Mouse (Mus musculus) intestine, postnatal 0 days (tissue): Measurements from ENCODE around the gene Hand2. TPM values are rescaled to one million over a fixed set of nuclear protein-coding genes. Genes with fewer than 3 reads are reported as not detected.

Source experiments
- ATAC-seq: fragments of 200-750 bp; cut with Nextera tagmentation; 2 replicates; pipeline ENCODE4 v1.8.0; 2017; ENCODE audit warnings: mild to moderate bottlenecking, moderate TSS enrichment, moderate library complexity
- H3K27ac ChIP-seq: fragments of 300-500 bp; sonication (generic); 2 replicates; pipeline ENCODE4 v1.5.1; 2014; ENCODE audit warnings: mild to moderate bottlenecking, low read depth, low read length, moderate library complexity
- H3K27me3 ChIP-seq: fragments of 300-500 bp; sonication (generic); replicated peaks from 2 replicates; pipeline ENCODE4 v1.6.1; 2014; ENCODE audit warnings: low read length, mixed read lengths; ENCODE audit not compliant: control insufficient read depth, insufficient read depth
- H3K36me3 ChIP-seq: fragments of 300-500 bp; sonication (generic); 2 replicates; pipeline ENCODE4 v1.6.1; 2014; ENCODE audit warnings: mild to moderate bottlenecking, moderate library complexity; ENCODE audit not compliant: control insufficient read depth, insufficient read depth
- H3K4me1 ChIP-seq: fragments of 300-500 bp; sonication (generic); replicated peaks from 2 replicates; pipeline ENCODE4 v1.6.1; 2014; ENCODE audit warnings: antibody characterized with exemption, low read length, mixed read lengths; ENCODE audit not compliant: control insufficient read depth, insufficient read depth
- H3K4me2 ChIP-seq: fragments of 300-500 bp; sonication (generic); replicated peaks from 2 replicates; pipeline ENCODE4 v1.6.1; 2014; ENCODE audit warnings: low read depth, mild to moderate bottlenecking, moderate library complexity
- H3K4me3 ChIP-seq: fragments of 300-500 bp; sonication (generic); 2 replicates; pipeline ENCODE4 v1.5.1; 2014; ENCODE audit warnings: low read depth, low read length
- H3K9ac ChIP-seq: fragments of 300-500 bp; sonication (generic); 2 replicates; pipeline ENCODE4 v1.6.1; 2014; ENCODE audit warnings: mild to moderate bottlenecking, low read depth, low read length
- H3K9me3 ChIP-seq: fragments of 300-500 bp; sonication (generic); 2 replicates; pipeline ENCODE4 v1.6.1; 2016; ENCODE audit warnings: mixed run types; ENCODE audit not compliant: control insufficient read depth
- CTCF ChIP-seq: sonication (generic); IDR thresholded peaks from 2 replicates; pipeline ENCODE4 v1.5.1; 2016; ENCODE audit warnings: low read depth, mild to moderate bottlenecking, control low read depth, antibody characterized with exemption, moderate library complexity
- WGBS: fragments of 180-500 bp; shearing (Covaris S2); extraction: QIAGEN DNeasy Blood & Tissue Kit; methylation state at CpG from one replicate; pipeline ENCODE4 v1.1.7; 2014; 5-methylcytosine and 5-hydroxymethylcytosine counted together
- polyA plus RNA-seq: library from polyadenylated mRNA; unstranded; fragments of >200 nt; fragmentation: Nextera tagmentation; extraction: Ambion mirVana; gene quantifications from 2 replicates; pipeline ENCODE4 v1.2.1, GENCODE M21; 2015

The Hand2 gene
- polyA plus RNA-seq, 1 experiment from 2014 or later, result 3.5 TPM

GRCm38 (mm10) chr8:57340840-57341540 lies 20.2 kb downstream of the Hand2 start:
- WGBS, result 9% methylated on average over 41 of the region's 41 CpGs
- Histone ChIP-seq H3K27ac (no peak overlapping the region), H3K9me3 (no peaks in the 10 kb centered on the region), H3K4me1 (no peaks in the 10 kb centered on the region), H3K9ac (0 out of 2 replicates have a peak overlapping the region, but pooled peaks have one; percentile 26), H3K4me2 (peak overlapping the region; percentile 49), H3K4me3 (no peak overlapping the region), H3K36me3 (no peaks in the 10 kb centered on the region), H3K27me3 (peaks cover 87% of the 10 kb centered on the region)
- TF ChIP-seq CTCF, result no peak
- ATAC-seq, result no peak

DNA sequence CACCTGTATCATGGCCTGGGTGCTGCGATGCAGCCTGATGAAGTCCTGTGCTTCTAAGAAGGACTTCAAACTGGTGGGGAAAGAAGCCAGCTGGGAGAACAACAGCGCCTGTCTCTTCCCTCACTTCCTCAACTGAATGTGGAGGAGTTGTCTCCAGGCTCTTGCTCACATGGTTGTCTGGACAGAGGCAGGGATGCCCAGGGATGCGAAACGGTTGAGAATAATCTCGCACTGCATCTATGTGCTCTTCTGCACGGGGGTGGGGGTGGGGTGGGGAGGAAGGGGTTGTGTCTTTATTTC lies 20.7 kb downstream of the Hand2 start:
- Histone ChIP-seq H3K9ac (no peak overlapping the region), H3K27me3 (peaks cover 90% of the 10 kb centered on the region), H3K27ac (no peak overlapping the region), H3K36me3 (no peaks in the 10 kb centered on the region), H3K9me3 (no peaks in the 10 kb centered on the region), H3K4me1 (no peaks in the 10 kb centered on the region), H3K4me2 (no peak overlapping the region; the same call in 1 of the 2 replicates), H3K4me3 (no peak overlapping the region)
- no peak for TF ChIP-seq CTCF
- no peak for ATAC-seq
- 14% methylated on average over 6 of the region's 6 CpGs for WGBS

GRCm38 (mm10) chr8:57342386-57343090 lies 21.8 kb downstream of the Hand2 start:
- no peak for ATAC-seq
- H3K4me2 ChIP-seq, result no peak overlapping the region
- 26% methylated on average over 12 of the region's 12 CpGs for WGBS
- no peaks in the 10 kb centered on the region for H3K9me3 ChIP-seq
- no peak for TF ChIP-seq CTCF
- H3K9ac ChIP-seq, result no peak overlapping the region
- H3K27me3 ChIP-seq, result peaks cover 91% of the 10 kb centered on the region
- no peak overlapping the region for H3K4me3 ChIP-seq
- H3K4me1 ChIP-seq, result no peaks in the 10 kb centered on the region
- H3K36me3 ChIP-seq, result no peaks in the 10 kb centered on the region
- no peak overlapping the region for H3K27ac ChIP-seq

GRCm38 (mm10) chr8:57343731-57344315 lies 23.0 kb downstream of the Hand2 start:
- Histone ChIP-seq H3K4me3 (no peak overlapping the region), H3K4me2 (no peak overlapping the region), H3K9ac (no peak overlapping the region), H3K4me1 (no peaks in the 10 kb centered on the region), H3K9me3 (no peaks in the 10 kb centered on the region), H3K27ac (no peak overlapping the region), H3K27me3 (peaks cover 94% of the 10 kb centered on the region), H3K36me3 (no peaks in the 10 kb centered on the region)
- no peak for ATAC-seq
- WGBS, result 27% methylated on average over 6 of the region's 6 CpGs
- TF ChIP-seq CTCF, result no peak

DNA sequence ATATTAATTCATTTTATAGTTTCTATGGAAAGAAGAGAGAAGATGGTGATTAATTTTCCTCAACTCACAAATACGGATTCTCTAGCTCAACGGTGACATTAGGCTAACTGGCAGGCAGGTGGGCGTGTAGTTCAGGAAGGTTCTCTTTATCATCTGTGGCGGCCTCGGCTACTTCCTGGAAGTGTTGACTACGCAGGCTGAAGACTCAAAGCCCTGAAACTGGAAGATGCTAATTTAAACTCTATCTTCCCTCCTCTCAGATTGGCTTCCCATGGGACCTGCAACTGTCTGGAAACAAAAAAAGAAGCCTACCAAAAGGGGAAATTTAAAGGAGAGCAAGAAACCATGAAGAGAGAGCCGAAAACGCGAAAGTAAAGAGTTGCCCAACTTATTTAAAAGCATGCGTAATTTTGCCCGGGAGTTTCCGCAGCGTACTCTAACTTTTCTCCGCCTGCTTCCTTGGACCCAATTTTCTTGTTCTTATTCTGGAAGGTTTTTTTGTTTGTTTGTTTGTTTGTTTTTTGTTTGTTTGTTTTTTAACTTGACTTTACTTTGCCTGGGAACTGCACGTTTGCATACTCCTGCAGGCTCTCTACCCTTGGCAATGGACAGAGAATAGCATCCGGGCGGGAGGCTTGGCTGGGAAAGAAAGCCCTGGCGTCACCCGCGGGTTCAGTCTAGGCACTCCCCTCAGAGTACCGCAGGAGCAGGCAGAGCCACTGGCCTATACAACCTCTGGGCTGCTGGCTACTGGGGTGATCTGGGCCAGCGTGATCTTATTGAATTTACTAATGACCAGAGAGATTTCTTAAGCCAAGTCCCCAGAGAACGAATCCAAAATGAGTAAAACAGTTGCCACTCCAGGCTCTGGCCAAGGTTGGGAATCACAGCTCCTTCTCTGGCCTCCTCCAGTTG lies 24.4 kb downstream of the Hand2 start:
- WGBS, result 28% methylated on average over 23 of the region's 23 CpGs
- Histone ChIP-seq H3K4me2 (no peak overlapping the region), H3K4me1 (no peaks in the 10 kb centered on the region), H3K9ac (no peak overlapping the region), H3K4me3 (no peak overlapping the region), H3K36me3 (no peaks in the 10 kb centered on the region), H3K27ac (no peak overlapping the region), H3K9me3 (no peaks in the 10 kb centered on the region), H3K27me3 (peaks cover 92% of the 10 kb centered on the region)
- no peak for TF ChIP-seq CTCF
- ATAC-seq, result no peak

- no peak for ATAC-seq
- Histone ChIP-seq H3K27ac (no peak overlapping the region), H3K4me3 (no peak overlapping the region), H3K9me3 (no peaks in the 10 kb centered on the region), H3K36me3 (no peaks in the 10 kb centered on the region), H3K9ac (no peak overlapping the region), H3K4me1 (no peaks in the 10 kb centered on the region), H3K4me2 (no peak overlapping the region), H3K27me3 (peaks cover 88% of the 10 kb centered on the region)
- WGBS, result 32% methylated on average over 7 of the region's 7 CpGs
- TF ChIP-seq CTCF, result no peak
Observed at GRCm38 (mm10) chr8:57346371-57346770, 25.6 kb downstream of the Hand2 start.
